Mouse (Mus musculus): ENCODE measurements around the gene Srm. TPM values are rescaled to one million over a fixed set of nuclear protein-coding genes. Genes with fewer than 3 reads are reported as not detected.

Gene Srm
- polyA plus RNA-seq, 1 experiment from 2014 or later, result 150 TPM

- Histone ChIP-seq H3K27ac (no peak overlapping the region), H3K9me3 (replicated peaks) (no peaks in the 10 kb centered on the region), H3K4me2 (peak overlapping the region; percentile 84), H3K4me3 (peak overlapping the region; percentile 99), H3K4me1 (peaks cover 31% of the 10 kb centered on the region), H3K36me3 (ENCODE audit: poor library complexity, severe bottlenecking) (peaks cover 50% of the 10 kb centered on the region), H3K27me3 (no peaks in the 10 kb centered on the region), H3K9ac (no peak overlapping the region)
- WGBS, result 86% methylated on average over 10 of the region's 10 CpGs
- ATAC-seq, result no peak
Measured at GRCm38 (mm10) chr4:148625010-148625409, 33.7 kb downstream of the Srm start.

- 1% methylated on average over 57 of the region's 57 CpGs for WGBS
- Histone ChIP-seq H3K27ac (peak overlapping the region; percentile 97), H3K4me2 (peak overlapping the region; percentile 84), H3K36me3 (ENCODE audit: poor library complexity, severe bottlenecking) (peaks cover 42% of the 10 kb centered on the region), H3K4me1 (peaks cover 31% of the 10 kb centered on the region), H3K27me3 (no peaks in the 10 kb centered on the region), H3K4me3 (peak overlapping the region; percentile 99), H3K9me3 (replicated peaks) (no peaks in the 10 kb centered on the region), H3K9ac (peak overlapping the region; percentile 100)
- peak; percentile 71 for ATAC-seq
Measured at GRCm38 (mm10) chr4:148625756-148626622, 34.7 kb downstream of the Srm start.

- peaks cover 31% of the 10 kb centered on the region for H3K4me1 ChIP-seq
- H3K36me3 ChIP-seq (ENCODE audit: poor library complexity, severe bottlenecking), result peaks cover 35% of the 10 kb centered on the region
- peak within 1 kb of the TSS; percentile 97 for H3K27ac ChIP-seq
- no peaks in the 10 kb centered on the region for H3K9me3 ChIP-seq (replicated peaks)
- peak within 1 kb of the TSS; percentile 99 for H3K4me3 ChIP-seq
- H3K27me3 ChIP-seq, result no peaks in the 10 kb centered on the region
- peak; percentile 97 for ATAC-seq
- H3K9ac ChIP-seq, result peak within 1 kb of the TSS; percentile 100
- WGBS, result under 1% methylated on average over 49 of the region's 51 CpGs
- H3K4me2 ChIP-seq, result peak within 1 kb of the TSS; percentile 84
Measured at GRCm38 (mm10) chr4:148626623-148627185, 35.4 kb downstream of the Srm start, which contains the start of gene Tardbp. Gene Tardbp (minus strand): TSS chr4:148627019.

- Histone ChIP-seq H3K4me2 (peak overlapping the region; percentile 84), H3K27me3 (no peaks in the 10 kb centered on the region), H3K9ac (peak overlapping the region; percentile 100), H3K4me1 (peaks cover 28% of the 10 kb centered on the region), H3K4me3 (peak overlapping the region; percentile 99), H3K36me3 (ENCODE audit: poor library complexity, severe bottlenecking) (peaks cover 29% of the 10 kb centered on the region), H3K9me3 (replicated peaks) (no peaks in the 10 kb centered on the region), H3K27ac (no peak overlapping the region)
- peak; percentile 28 for ATAC-seq
- 63% methylated on average over 3 of the region's 3 CpGs for WGBS
Measured at GRCm38 (mm10) chr4:148627246-148627645, 35.9 kb downstream of the Srm start.

- WGBS, result 76% methylated on average over 3 of the region's 3 CpGs
- no peaks in the 10 kb centered on the region for H3K9me3 ChIP-seq (replicated peaks)
Measured at GRCm38 (mm10) chr4:148632013-148632692, 40.9 kb downstream of the Srm start.

GRCm38 (mm10) chr4:148633395-148634061 lies 42.2 kb downstream of the Srm start:
- no peak overlapping the region for H3K4me3 ChIP-seq
- H3K36me3 ChIP-seq (ENCODE audit: poor library complexity, severe bottlenecking), result no peaks in the 10 kb centered on the region
- WGBS, result 76% methylated on average over 2 of the region's 2 CpGs
- no peak overlapping the region for H3K27ac ChIP-seq
- H3K4me1 ChIP-seq, result no peaks in the 10 kb centered on the region
- no peaks in the 10 kb centered on the region for H3K27me3 ChIP-seq
- ATAC-seq, result no peak
- H3K9me3 ChIP-seq (replicated peaks), result no peaks in the 10 kb centered on the region
- H3K9ac ChIP-seq, result no peak overlapping the region
- H3K4me2 ChIP-seq, result no peak overlapping the region

More at GRCm38 (mm10) chr4:148632013-148632692, 40.9 kb downstream of the Srm start:
- no peak for ATAC-seq
- Histone ChIP-seq H3K4me3 (no peak overlapping the region), H3K27me3 (no peaks in the 10 kb centered on the region), H3K4me2 (no peak overlapping the region), H3K4me1 (no peaks in the 10 kb centered on the region), H3K27ac (no peak overlapping the region), H3K36me3 (ENCODE audit: poor library complexity, severe bottlenecking) (no peaks in the 10 kb centered on the region), H3K9ac (no peak overlapping the region)

- Histone ChIP-seq H3K4me1 (no peaks in the 10 kb centered on the region), H3K4me2 (no peak overlapping the region), H3K27ac (no peak overlapping the region), H3K9ac (no peak overlapping the region), H3K9me3 (replicated peaks) (no peaks in the 10 kb centered on the region), H3K27me3 (no peaks in the 10 kb centered on the region), H3K36me3 (ENCODE audit: poor library complexity, severe bottlenecking) (no peaks in the 10 kb centered on the region), H3K4me3 (no peak overlapping the region)
- no peak for ATAC-seq
- 82% methylated on average over 2 of the region's 2 CpGs for WGBS
Measured at GRCm38 (mm10) chr4:148635309-148635708, 44.0 kb downstream of the Srm start.

- no peaks in the 10 kb centered on the region for H3K27me3 ChIP-seq
- WGBS, result 58% methylated on average over 9 of the region's 9 CpGs
- no peak overlapping the region for H3K27ac ChIP-seq
- H3K4me3 ChIP-seq, result no peak overlapping the region
- no peak overlapping the region for H3K4me2 ChIP-seq
- H3K9me3 ChIP-seq (replicated peaks), result no peaks in the 10 kb centered on the region
- no peaks in the 10 kb centered on the region for H3K36me3 ChIP-seq (ENCODE audit: poor library complexity, severe bottlenecking)
- no peak for ATAC-seq
- H3K9ac ChIP-seq, result no peak overlapping the region
- H3K4me1 ChIP-seq, result no peaks in the 10 kb centered on the region
Measured at GRCm38 (mm10) chr4:148638302-148638701, 47.0 kb downstream of the Srm start.

- 85% methylated on average over 2 of the region's 2 CpGs for WGBS
- no peak overlapping the region for H3K27ac ChIP-seq
Measured at GRCm38 (mm10) chr4:148639455-148639854, 48.2 kb downstream of the Srm start.

GRCm38 (mm10) chr4:148641121-148641520 lies 49.8 kb downstream of the Srm start:
- WGBS, result 74% methylated on average over 5 of the region's 5 CpGs

More at GRCm38 (mm10) chr4:148639455-148639854, 48.2 kb downstream of the Srm start:
- H3K36me3 ChIP-seq (ENCODE audit: poor library complexity, severe bottlenecking), result no peaks in the 10 kb centered on the region
- no peak for ATAC-seq
- no peak overlapping the region for H3K4me3 ChIP-seq
- H3K4me1 ChIP-seq, result peaks cover 4% of the 10 kb centered on the region; the same call in 1 of the 2 replicates
- H3K9ac ChIP-seq, result no peak overlapping the region
- H3K9me3 ChIP-seq (replicated peaks), result no peaks in the 10 kb centered on the region
- no peaks in the 10 kb centered on the region for H3K27me3 ChIP-seq
- no peak overlapping the region for H3K4me2 ChIP-seq

GRCm38 (mm10) chr4:148643291-148644156 lies 52.2 kb downstream of the Srm start, which contains the start of gene Gm572:
Gene Gm572 (plus strand): TSS chr4:148643317.
- Histone ChIP-seq H3K27ac (no peak within 1 kb of the TSS), H3K4me2 (peak within 1 kb of the TSS; percentile 37), H3K9me3 (replicated peaks) (no peaks in the 10 kb centered on the region), H3K27me3 (no peaks in the 10 kb centered on the region), H3K36me3 (ENCODE audit: poor library complexity, severe bottlenecking) (no peaks in the 10 kb centered on the region), H3K4me3 (0 out of 2 replicates have a peak within 1 kb of the TSS, but pooled peaks have one; percentile 5), H3K4me1 (peaks cover 4% of the 10 kb centered on the region; the same call in 1 of the 2 replicates), H3K9ac (no peak within 1 kb of the TSS)
- ATAC-seq, result no peak
- 70% methylated on average over 15 of the region's 15 CpGs for WGBS

More at GRCm38 (mm10) chr4:148641121-148641520, 49.8 kb downstream of the Srm start:
- Histone ChIP-seq H3K4me2 (no peak overlapping the region), H3K9me3 (replicated peaks) (no peaks in the 10 kb centered on the region), H3K27ac (no peak overlapping the region), H3K4me3 (no peak overlapping the region), H3K4me1 (peaks cover 4% of the 10 kb centered on the region; the same call in 1 of the 2 replicates), H3K27me3 (no peaks in the 10 kb centered on the region), H3K9ac (no peak overlapping the region), H3K36me3 (ENCODE audit: poor library complexity, severe bottlenecking) (no peaks in the 10 kb centered on the region)
- ATAC-seq, result no peak
